Mouse (Mus musculus): ENCODE measurements around the gene Trp53. TPM values are rescaled to one million over a fixed set of nuclear protein-coding genes. Genes with fewer than 3 reads are reported as not detected.
"Not testable (repeated sequence)": the region's sequence is repeated elsewhere in the genome, so short reads cannot be mapped to it uniquely, and the experiment has no call there.

The Trp53 gene
- polyA plus RNA-seq (2016; fragmentation: Nextera tagmentation; extraction: Ambion mirVana), result 116 and 120 TPM in 2 replicates

- Histone ChIP-seq H3K27ac (peak within 1 kb of the TSS; percentile 71), H3K9ac (peak within 1 kb of the TSS; percentile 75), H3K27me3 (replicated peaks) (no peaks in the 10 kb centered on the region), H3K9me3 (no peaks in the 10 kb centered on the region), H3K4me1 (peaks cover 34% of the 10 kb centered on the region), H3K36me3 (0 out of 2 replicates have a peak, but pooled peaks cover 1% of the 10 kb centered on the region), H3K4me2 (replicated peaks) (peak within 1 kb of the TSS; percentile 83), H3K4me3 (peak within 1 kb of the TSS; percentile 74)
- WGBS, result under 1% methylated on average over 13 of the region's 13 CpGs
- peak; percentile 69 for ATAC-seq (ENCODE audit: low FRiP score, low read depth)
Observed at GRCm38 (mm10) chr11:69580091-69580514, at the start of gene Trp53, which contains the start of gene Wrap53. Gene Trp53, plus strand, starts transcription at chr11:69580359. Gene Wrap53, minus strand, starts transcription at chr11:69580255.

- not testable (repeated sequence) for H3K4me3 ChIP-seq; H3K4me2 ChIP-seq (replicated peaks); H3K9ac ChIP-seq; H3K27me3 ChIP-seq (replicated peaks); H3K9me3 ChIP-seq; H3K27ac ChIP-seq; ATAC-seq (ENCODE audit: low FRiP score, low read depth); H3K36me3 ChIP-seq
- WGBS, result 92% methylated on average over 6 of the region's 6 CpGs
- H3K4me1 ChIP-seq, result peaks cover 17% of the 10 kb centered on the region
Observed at GRCm38 (mm10) chr11:69530755-69531154, 49.4 kb upstream of the Trp53 start.

GRCm38 (mm10) chr11:69532480-69533150, 47.5 kb upstream of the Trp53 start:
- H3K27ac ChIP-seq, result no peak overlapping the region
- H3K9ac ChIP-seq, result no peak overlapping the region
- no peak overlapping the region for H3K4me3 ChIP-seq
- no peaks in the 10 kb centered on the region for H3K36me3 ChIP-seq
- H3K4me1 ChIP-seq, result peaks cover 5% of the 10 kb centered on the region; the same call in 1 of the 2 replicates
- no peaks in the 10 kb centered on the region for H3K27me3 ChIP-seq (replicated peaks)
- no peak for ATAC-seq (ENCODE audit: low FRiP score, low read depth)
- no peaks in the 10 kb centered on the region for H3K9me3 ChIP-seq
- no peak overlapping the region for H3K4me2 ChIP-seq (replicated peaks)
- 83% methylated on average over 7 of the region's 7 CpGs for WGBS

- H3K9me3 ChIP-seq, result no peaks in the 10 kb centered on the region
- ATAC-seq (ENCODE audit: low FRiP score, low read depth), result no peak
- H3K4me2 ChIP-seq (replicated peaks), result no peak overlapping the region
- WGBS, result 77% methylated on average over 1 of the region's 1 CpGs
- H3K27ac ChIP-seq, result no peak overlapping the region
- no peak overlapping the region for H3K9ac ChIP-seq
- H3K36me3 ChIP-seq, result no peaks in the 10 kb centered on the region
- H3K27me3 ChIP-seq (replicated peaks), result no peaks in the 10 kb centered on the region
- no peak overlapping the region for H3K4me3 ChIP-seq
- no peaks in the 10 kb centered on the region for H3K4me1 ChIP-seq
Observed at GRCm38 (mm10) chr11:69534990-69535389, 45.2 kb upstream of the Trp53 start.

GRCm38 (mm10) chr11:69540700-69541099, 39.5 kb upstream of the Trp53 start:
- Histone ChIP-seq H3K27me3 (replicated peaks) (no peaks in the 10 kb centered on the region), H3K9ac (no peak overlapping the region), H3K4me3 (no peak overlapping the region), H3K9me3 (no peaks in the 10 kb centered on the region), H3K4me1 (peaks cover 10% of the 10 kb centered on the region; the same call in 1 of the 2 replicates), H3K27ac (no peak overlapping the region), H3K4me2 (replicated peaks) (no peak overlapping the region), H3K36me3 (no peaks in the 10 kb centered on the region)
- 100% methylated on average over 2 of the region's 2 CpGs for WGBS
- ATAC-seq (ENCODE audit: low FRiP score, low read depth), result no peak

- not testable (repeated sequence) for H3K9ac ChIP-seq; ATAC-seq (ENCODE audit: low FRiP score, low read depth); H3K4me2 ChIP-seq (replicated peaks); H3K27me3 ChIP-seq (replicated peaks); H3K4me3 ChIP-seq; H3K36me3 ChIP-seq; H3K9me3 ChIP-seq; H3K27ac ChIP-seq
- H3K4me1 ChIP-seq, result peaks cover 19% of the 10 kb centered on the region; the same call in 1 of the 2 replicates
- 90% methylated on average over 1 of the region's 3 CpGs for WGBS
Observed at GRCm38 (mm10) chr11:69541741-69542140, 38.4 kb upstream of the Trp53 start.

- H3K27ac ChIP-seq, result no peak overlapping the region
- ATAC-seq (ENCODE audit: low FRiP score, low read depth), result no peak
- no peak overlapping the region; the same call in 1 of the 2 replicates for H3K9ac ChIP-seq
- peaks cover 38% of the 10 kb centered on the region for H3K4me1 ChIP-seq
- H3K9me3 ChIP-seq, result no peaks in the 10 kb centered on the region
- 18% methylated on average over 3 of the region's 3 CpGs for WGBS
- no peaks in the 10 kb centered on the region for H3K27me3 ChIP-seq (replicated peaks)
- H3K4me3 ChIP-seq, result no peak overlapping the region
- no peaks in the 10 kb centered on the region for H3K36me3 ChIP-seq
- no peak overlapping the region for H3K4me2 ChIP-seq (replicated peaks)
Observed at GRCm38 (mm10) chr11:69543598-69543997, 36.6 kb upstream of the Trp53 start.

- H3K4me1 ChIP-seq, result peaks cover 50% of the 10 kb centered on the region
- H3K9ac ChIP-seq, result peak overlapping the region; percentile 64
- no peaks in the 10 kb centered on the region for H3K36me3 ChIP-seq
- peak overlapping the region; percentile 86 for H3K4me2 ChIP-seq (replicated peaks)
- H3K4me3 ChIP-seq, result peak overlapping the region; percentile 44
- H3K9me3 ChIP-seq, result no peaks in the 10 kb centered on the region
- no peaks in the 10 kb centered on the region for H3K27me3 ChIP-seq (replicated peaks)
- peak; percentile 13; the same call in 1 of the 2 replicates for ATAC-seq (ENCODE audit: low FRiP score, low read depth)
- H3K27ac ChIP-seq, result peak overlapping the region; percentile 62; the same call in 1 of the 2 replicates
- 13% methylated on average over 7 of the region's 7 CpGs for WGBS
Observed at GRCm38 (mm10) chr11:69545957-69546356, 34.2 kb upstream of the Trp53 start.

- Histone ChIP-seq H3K27me3 (replicated peaks) (no peaks in the 10 kb centered on the region), H3K9ac (peak overlapping the region; percentile 64), H3K9me3 (no peaks in the 10 kb centered on the region), H3K4me3 (peak overlapping the region; percentile 44), H3K4me1 (peaks cover 50% of the 10 kb centered on the region), H3K36me3 (no peaks in the 10 kb centered on the region), H3K27ac (peak overlapping the region; percentile 62), H3K4me2 (replicated peaks) (peak overlapping the region; percentile 86)
- under 1% methylated on average over 44 of the region's 44 CpGs for WGBS
- ATAC-seq (ENCODE audit: low FRiP score, low read depth), result peak; percentile 62
Observed at GRCm38 (mm10) chr11:69546423-69547053, 33.6 kb upstream of the Trp53 start.

- Histone ChIP-seq H3K27me3 (replicated peaks) (no peaks in the 10 kb centered on the region), H3K9me3 (no peaks in the 10 kb centered on the region), H3K9ac (peak overlapping the region; percentile 64), H3K4me1 (peaks cover 52% of the 10 kb centered on the region), H3K27ac (0 out of 2 replicates have a peak overlapping the region, but pooled peaks have one; percentile 62), H3K36me3 (no peaks in the 10 kb centered on the region), H3K4me3 (peak overlapping the region; percentile 44), H3K4me2 (replicated peaks) (peak overlapping the region; percentile 86)
- no peak for ATAC-seq (ENCODE audit: low FRiP score, low read depth)
- WGBS, result 4% methylated on average over 15 of the region's 15 CpGs
Observed at GRCm38 (mm10) chr11:69547071-69547470, 33.1 kb upstream of the Trp53 start.

GRCm38 (mm10) chr11:69549060-69549656, 31.0 kb upstream of the Trp53 start, which contains the start of gene Dnah2:
Gene Dnah2, minus strand, starts transcription at chr11:69549110.
- H3K27ac ChIP-seq, result no peak within 1 kb of the TSS
- no peaks in the 10 kb centered on the region for H3K27me3 ChIP-seq (replicated peaks)
- peaks cover 61% of the 10 kb centered on the region for H3K4me1 ChIP-seq
- 0 out of 2 replicates have a peak within 1 kb of the TSS, but pooled peaks have one; percentile 29 for H3K9ac ChIP-seq
- H3K4me3 ChIP-seq, result no peak within 1 kb of the TSS
- no peaks in the 10 kb centered on the region for H3K36me3 ChIP-seq
- no peak for ATAC-seq (ENCODE audit: low FRiP score, low read depth)
- no peaks in the 10 kb centered on the region for H3K9me3 ChIP-seq
- WGBS, result 41% methylated on average over 12 of the region's 12 CpGs
- H3K4me2 ChIP-seq (replicated peaks), result peak within 1 kb of the TSS; percentile 86; the same call in 1 of the 2 replicates

- WGBS, result 62% methylated on average over 4 of the region's 4 CpGs
- peaks cover 16% of the 10 kb centered on the region for H3K36me3 ChIP-seq
- H3K4me1 ChIP-seq, result peaks cover 61% of the 10 kb centered on the region
- H3K27ac ChIP-seq, result no peak overlapping the region
- H3K27me3 ChIP-seq (replicated peaks), result no peaks in the 10 kb centered on the region
- H3K4me2 ChIP-seq (replicated peaks), result no peak overlapping the region
- no peaks in the 10 kb centered on the region for H3K9me3 ChIP-seq
- no peak for ATAC-seq (ENCODE audit: low FRiP score, low read depth)
- no peak overlapping the region for H3K9ac ChIP-seq
- H3K4me3 ChIP-seq, result no peak overlapping the region
Observed at GRCm38 (mm10) chr11:69551310-69551709, 28.8 kb upstream of the Trp53 start.
